Mouse (Mus musculus) bone marrow, adult 2 months (tissue): Measurements from ENCODE around the gene Pdgfra. TPM values are rescaled to one million over a fixed set of nuclear protein-coding genes. Genes with fewer than 3 reads are reported as not detected.

Experiments used
- H3K27ac ChIP-seq: fragments of 200-500 bp; 2 replicates; pipeline ENCODE4 v1.5.1; 2012; ENCODE audit warnings: low read depth, mild to moderate bottlenecking, control low read depth, inconsistent platforms, low read length; ENCODE audit not compliant: control insufficient read depth, poor library complexity, insufficient read depth
- H3K4me1 ChIP-seq: fragments of 200-500 bp; 2 replicates; pipeline ENCODE4 v1.6.1; 2011; ENCODE audit warnings: low read length; ENCODE audit not compliant: control insufficient read depth, insufficient read depth
- H3K4me3 ChIP-seq: fragments of 200-500 bp; replicated peaks from 2 replicates; pipeline ENCODE3; 2011; ENCODE audit warnings: mild to moderate bottlenecking, low read depth, low read length, control low read depth; ENCODE audit not compliant: control insufficient read depth
- CTCF ChIP-seq: fragments of 200-500 bp; IDR thresholded peaks from 2 replicates; pipeline ENCODE4 v1.5.1; 2011; ENCODE audit warnings: low read length, control low read depth; ENCODE audit not compliant: control insufficient read depth, insufficient read depth
- POLR2A ChIP-seq: fragments of 200-500 bp; IDR thresholded peaks from 2 replicates; pipeline ENCODE4 v1.6.1; 2011; ENCODE audit warnings: low read depth, mild to moderate bottlenecking, control low read depth, low read length, borderline replicate concordance; ENCODE audit not compliant: control insufficient read depth
- WGBS: fragments of 180-500 bp; shearing (Covaris S2); methylation state at CpG from one replicate; pipeline ENCODE4 v1.1.7; 2018; 5-methylcytosine and 5-hydroxymethylcytosine counted together
- polyA plus RNA-seq: library from polyadenylated mRNA; stranded (reverse); fragments of >200 nt; gene quantifications from 2 replicates; pipeline ENCODE4 v1.2.4, GENCODE M21; 2011; ENCODE audit warnings: low replicate concordance; ENCODE audit not compliant: missing spikeins, insufficient read depth, insufficient read length

The Pdgfra gene
- polyA plus RNA-seq, 1 experiment, result 4.1 TPM

DNA sequence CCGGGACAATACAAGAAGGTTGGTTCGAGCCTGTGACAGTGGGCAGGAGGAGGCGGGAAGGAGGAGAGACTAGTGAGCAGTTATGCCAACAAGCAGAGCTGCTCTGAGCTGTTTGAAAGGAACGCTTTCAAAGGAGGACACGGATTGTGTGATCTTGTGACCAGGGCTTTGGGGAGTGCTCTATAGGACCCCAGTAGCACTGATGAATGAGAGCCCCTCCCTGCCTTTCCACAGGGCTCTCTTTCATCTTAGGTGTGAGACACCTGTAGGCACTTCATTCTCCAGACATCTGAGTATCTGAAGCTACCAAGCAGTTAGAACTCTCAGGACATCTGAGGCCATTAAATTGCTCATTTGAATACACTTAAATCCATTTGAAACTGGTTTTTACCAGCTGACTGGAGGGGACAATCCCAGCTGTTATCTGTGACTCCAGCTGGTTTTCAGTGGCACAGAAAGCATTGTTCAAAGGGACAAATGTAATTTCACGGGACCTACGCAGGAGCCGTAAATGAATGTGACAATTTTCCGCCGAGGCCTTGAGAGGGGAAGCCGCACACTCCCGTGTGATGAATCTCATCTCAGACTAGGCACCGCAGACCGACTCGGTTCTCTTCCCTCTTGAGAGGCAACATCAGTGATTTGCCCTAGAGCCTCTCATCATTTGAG lies 37.4 kb downstream of the Pdgfra start:
- no peak overlapping the region for H3K4me3 ChIP-seq
- 81% methylated on average over 15 of the region's 15 CpGs for WGBS
- TF ChIP-seq CTCF (no peak), POLR2A (no peak)
- H3K4me1 ChIP-seq, result no peaks in the 10 kb centered on the region
- no peak overlapping the region for H3K27ac ChIP-seq

DNA sequence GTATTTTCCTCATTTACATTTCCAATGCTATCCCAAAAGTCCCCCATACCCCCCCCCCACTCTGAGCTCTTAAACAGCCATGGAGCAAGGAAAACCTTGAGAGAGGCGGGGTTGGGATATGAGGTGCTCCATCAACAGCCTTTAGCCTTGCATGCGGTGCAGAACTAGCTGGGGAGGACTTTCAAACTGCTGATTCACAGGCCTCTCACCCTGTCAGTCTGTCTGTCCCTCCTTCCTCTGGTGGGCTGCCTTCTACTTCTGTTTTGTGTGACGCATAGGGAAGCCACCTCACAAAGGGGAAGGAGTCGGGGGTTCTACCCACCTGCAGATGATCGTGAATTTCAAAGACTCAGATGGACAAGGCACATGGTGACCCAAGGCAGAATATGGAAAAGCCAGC lies 41.0 kb downstream of the Pdgfra start:
- TF ChIP-seq POLR2A (no peak), CTCF (no peak)
- Histone ChIP-seq H3K27ac (no peak overlapping the region), H3K4me3 (no peak overlapping the region), H3K4me1 (no peaks in the 10 kb centered on the region)
- WGBS, result 23% methylated on average over 5 of the region's 5 CpGs

DNA sequence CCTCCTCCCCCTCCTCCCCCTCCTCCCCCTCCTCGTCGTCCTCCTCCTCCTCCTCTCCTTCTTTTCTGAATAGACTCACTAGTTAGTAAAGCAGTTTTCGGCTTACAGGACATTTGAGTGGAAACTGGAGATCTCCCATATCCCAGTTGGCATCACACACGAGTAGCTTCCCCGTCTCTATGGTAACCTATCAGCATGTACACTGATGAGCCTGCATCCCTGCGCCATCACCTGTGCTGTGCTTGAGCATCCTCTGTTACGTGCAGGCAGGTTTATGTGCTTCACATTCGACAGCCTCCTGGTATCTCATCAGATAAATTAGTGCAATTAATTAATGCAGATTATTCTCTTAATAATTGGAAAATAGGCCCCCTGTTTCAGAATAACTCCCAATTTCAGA lies 46.3 kb downstream of the Pdgfra start:
- no peaks in the 10 kb centered on the region for H3K4me1 ChIP-seq
- H3K27ac ChIP-seq, result no peak overlapping the region
- 75% methylated on average over 8 of the region's 8 CpGs for WGBS
- no peak overlapping the region for H3K4me3 ChIP-seq
- TF ChIP-seq CTCF (no peak), POLR2A (no peak)

DNA sequence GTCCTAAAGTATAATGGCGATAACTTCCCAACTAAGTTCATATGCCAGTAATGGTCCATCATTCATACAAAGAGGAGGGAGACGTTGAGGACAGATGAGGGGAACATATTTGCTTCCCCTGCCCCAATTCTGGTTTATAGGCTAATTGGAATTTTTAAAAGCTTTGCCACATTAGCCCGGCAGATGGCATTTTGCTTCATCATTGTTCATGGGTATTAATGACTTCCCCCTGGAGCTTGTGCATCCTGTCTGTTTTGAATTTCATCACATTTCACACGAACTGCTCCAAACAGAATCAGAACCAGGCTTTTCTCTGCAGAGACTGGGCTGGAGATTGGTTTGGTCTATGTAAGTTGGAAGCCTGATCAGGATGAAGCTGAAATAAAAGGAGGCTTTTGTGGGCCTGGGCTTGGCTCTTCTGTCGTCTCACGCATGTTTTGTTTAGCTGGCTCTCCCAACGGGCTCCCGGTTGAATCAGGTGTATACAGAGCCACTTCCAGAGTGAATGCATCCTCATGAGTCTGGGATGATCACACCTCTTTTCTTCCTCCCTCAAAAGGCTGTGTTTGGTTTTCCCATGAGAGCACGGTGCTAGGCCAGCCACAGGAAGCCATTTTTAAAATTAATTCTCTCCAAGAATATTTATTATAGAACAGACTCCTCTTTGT lies 47.7 kb downstream of the Pdgfra start:
- no peak overlapping the region for H3K4me3 ChIP-seq
- TF ChIP-seq CTCF (no peak), POLR2A (no peak)
- WGBS, result 52% methylated on average over 9 of the region's 9 CpGs
- no peaks in the 10 kb centered on the region for H3K4me1 ChIP-seq
- H3K27ac ChIP-seq, result no peak overlapping the region

DNA sequence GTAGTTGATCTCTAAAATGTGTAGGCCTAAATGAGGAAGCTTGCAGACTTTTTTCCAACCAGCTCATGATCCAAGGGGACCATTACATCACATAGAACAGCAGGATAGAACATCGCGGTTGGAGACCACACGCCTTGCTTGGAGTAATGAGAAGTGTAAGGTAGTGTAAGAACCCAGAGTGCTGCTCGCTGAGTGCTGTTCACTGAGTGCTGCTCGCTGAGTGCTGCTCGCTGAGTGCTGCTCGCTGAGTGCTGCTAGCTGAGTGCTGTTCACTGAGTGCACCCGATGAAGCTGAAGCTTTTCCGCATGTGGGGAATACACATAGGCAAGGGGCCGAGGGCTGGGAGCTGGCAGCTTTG lies 48.3 kb downstream of the Pdgfra start:
- no peaks in the 10 kb centered on the region for H3K4me1 ChIP-seq
- no peak for TF ChIP-seq CTCF
- no peak for TF ChIP-seq POLR2A
- no peak overlapping the region for H3K4me3 ChIP-seq
- 84% methylated on average over 10 of the region's 10 CpGs for WGBS
- H3K27ac ChIP-seq, result no peak overlapping the region

DNA sequence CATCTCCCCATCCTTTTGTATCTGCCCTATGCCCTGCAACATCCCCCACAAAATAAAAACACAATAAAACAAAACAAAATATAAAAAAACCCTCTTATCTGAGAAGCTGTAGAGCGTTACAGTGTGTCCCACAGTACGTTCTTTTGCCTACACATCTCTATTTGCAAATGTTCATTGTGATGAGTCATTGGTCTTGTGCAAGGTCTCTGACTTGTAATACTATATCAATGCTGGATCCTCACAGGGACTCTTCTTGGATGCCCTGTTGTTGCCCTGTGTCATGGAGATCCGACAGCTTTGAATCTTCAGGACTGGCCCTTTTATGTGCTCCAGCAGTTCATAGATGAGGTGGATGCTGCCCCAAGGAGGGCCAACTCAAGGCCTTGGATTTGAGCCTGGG lies 55.8 kb downstream of the Pdgfra start:
- no peaks in the 10 kb centered on the region for H3K4me1 ChIP-seq
- TF ChIP-seq CTCF, result no peak
- TF ChIP-seq POLR2A, result no peak
- H3K4me3 ChIP-seq, result no peak overlapping the region
- 36% methylated on average over 3 of the region's 3 CpGs for WGBS
- no peak overlapping the region for H3K27ac ChIP-seq

DNA sequence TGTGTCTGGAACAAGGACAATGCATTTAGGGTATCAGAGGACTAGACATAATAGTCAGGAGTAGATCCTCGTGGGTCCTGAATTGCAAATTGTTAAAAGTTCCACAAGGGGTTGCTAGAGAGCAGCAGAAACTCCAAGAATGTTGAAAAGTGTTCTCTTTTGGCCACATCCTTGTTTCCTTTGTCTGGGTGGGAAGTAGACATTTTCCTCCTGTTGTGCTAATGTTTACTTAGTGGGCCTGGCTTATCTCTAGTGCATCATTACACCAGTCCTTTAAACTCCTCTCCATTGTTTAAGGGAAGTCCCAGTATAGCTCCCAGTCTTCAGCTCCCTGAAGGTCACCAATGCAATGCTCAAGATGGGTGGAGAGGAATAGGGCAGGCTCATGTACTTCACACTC lies 57.9 kb downstream of the Pdgfra start:
- no peak for TF ChIP-seq POLR2A
- H3K27ac ChIP-seq, result no peak overlapping the region
- WGBS, result 0% methylated on average over 1 of the region's 1 CpGs
- no peaks in the 10 kb centered on the region for H3K4me1 ChIP-seq
- H3K4me3 ChIP-seq, result no peak overlapping the region

DNA sequence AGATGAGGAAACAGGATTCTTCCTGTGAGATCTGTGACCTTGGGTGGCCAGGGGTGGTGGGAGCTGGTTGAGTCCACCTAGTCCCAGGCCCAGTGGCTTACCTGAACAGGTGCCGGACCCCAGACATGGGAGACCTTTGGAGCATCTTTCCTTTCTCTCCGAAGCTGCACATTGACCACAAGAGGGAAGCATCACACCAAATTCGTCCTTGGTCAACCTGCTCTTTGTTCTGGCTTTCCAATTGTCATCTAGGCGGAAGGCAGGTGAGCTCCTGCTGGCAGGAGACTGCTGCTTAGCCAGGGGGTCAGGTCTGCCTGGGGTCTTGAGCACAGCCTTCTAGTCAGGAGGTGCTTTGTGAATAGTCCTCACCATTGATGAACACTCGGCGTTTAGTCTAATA lies 62.4 kb downstream of the Pdgfra start:
- Histone ChIP-seq H3K4me1 (no peaks in the 10 kb centered on the region), H3K27ac (no peak overlapping the region), H3K4me3 (no peak overlapping the region)
- no peak for TF ChIP-seq POLR2A
- no peak for TF ChIP-seq CTCF
- 54% methylated on average over 6 of the region's 6 CpGs for WGBS
